Mouse (Mus musculus): ENCODE data around the gene Fcgr1.

- TF ChIP-seq CTCF (IDR thresholded peaks at IDR 0.05; ENCODE audit: low read depth, low read length) (no peak), POLR2A (IDR thresholded peaks at IDR 0.05; ENCODE audit: insufficient read depth, low read length) (no peak), EP300 (IDR thresholded peaks at IDR 0.05; ENCODE audit: insufficient read depth, low read depth, low read length) (no peak)
Observed at GRCm38 (mm10) chr3:96240799-96241197, 53.0 kb downstream of the Fcgr1 start.
